Mouse (Mus musculus) neutrophil, adult 65 days (primary cell): ENCODE measurements around the gene Ndufaf8. TPM values are rescaled to one million over a fixed set of nuclear protein-coding genes. Genes with fewer than 3 reads are reported as not detected.

Experiments
- total RNA-seq: library from RNA; stranded (reverse); gene quantifications from 2 replicates; pipeline ENCODE4 v1.2.4, GENCODE M21; 2023

Gene Ndufaf8
- 16.1 and 18.7 TPM in 2 replicates for total RNA-seq

DNA sequence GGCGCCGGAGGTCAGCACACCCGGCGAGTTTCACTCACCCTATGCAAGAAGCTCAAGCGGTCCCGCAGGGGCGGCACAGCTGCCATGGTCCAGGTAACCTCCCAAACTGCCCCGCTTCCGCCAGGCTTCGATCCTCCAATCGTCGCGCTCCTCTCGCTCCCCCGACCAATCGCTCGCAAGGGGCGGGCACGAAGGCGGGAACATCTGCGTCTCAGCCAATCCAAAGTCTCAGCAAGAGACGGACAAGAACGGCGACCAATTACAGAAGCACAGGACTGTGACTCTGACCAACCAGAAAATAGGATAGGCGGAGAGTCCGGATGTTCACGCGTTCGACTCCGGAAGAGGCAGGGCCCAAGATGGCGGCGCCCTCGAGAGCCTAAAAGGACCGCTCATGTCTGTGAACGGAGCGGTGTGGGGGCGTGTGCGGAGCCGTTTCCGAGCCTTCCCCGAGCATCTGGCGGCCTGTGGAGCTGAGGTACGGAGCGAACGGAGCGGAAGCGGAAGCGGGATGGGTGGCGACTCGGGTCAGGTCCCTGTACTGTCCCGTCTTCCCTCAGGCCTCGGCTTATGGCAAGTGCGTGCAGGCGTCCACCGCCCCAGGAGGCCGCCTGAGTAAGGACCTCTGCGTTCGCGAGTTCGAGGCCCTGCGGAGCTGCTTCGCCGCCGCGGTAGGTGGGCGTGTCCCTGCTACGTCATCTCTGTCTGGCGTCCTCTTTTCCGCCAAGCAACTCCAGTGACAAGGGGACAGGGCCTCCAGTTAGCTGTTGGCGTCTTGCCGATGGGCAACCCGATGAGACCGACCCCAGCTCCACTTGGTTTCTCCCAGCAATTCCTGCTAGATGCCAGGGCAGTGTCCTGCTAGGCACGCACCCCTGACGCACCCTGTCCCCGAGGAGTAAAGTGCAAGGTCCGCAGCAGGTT, at the start of gene Ndufaf8, which contains the start of gene Tepsin:
Ndufaf8 (plus strand) TSS at position 341 of the 924 bp plus-strand sequence.
Tepsin (minus strand) TSS at position 144 of the 924 bp plus-strand sequence.

DNA sequence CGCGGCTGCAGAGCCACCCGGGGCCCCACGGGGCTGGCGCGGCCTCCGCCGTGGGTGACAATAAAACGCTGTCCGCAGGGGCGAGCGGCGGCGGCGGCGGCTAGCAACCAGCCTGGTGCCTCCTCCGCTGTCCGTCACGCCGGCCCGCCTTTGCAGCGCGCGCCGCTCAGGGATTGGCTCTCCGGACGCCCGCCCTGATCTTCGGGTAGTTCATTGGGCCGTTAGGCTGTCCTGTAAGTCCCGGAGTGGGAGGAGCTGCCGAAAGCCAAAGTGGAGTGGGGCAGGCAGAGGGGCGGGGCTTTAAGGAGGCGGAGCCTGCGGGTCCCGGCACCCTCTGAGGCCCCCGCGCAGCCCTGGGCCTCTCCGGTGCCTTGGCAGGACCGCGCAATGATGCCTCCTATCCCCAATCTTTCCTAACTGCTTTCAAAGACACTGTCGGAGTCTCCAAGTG, 12.0 kb upstream of the Ndufaf8 start, which contains the start of gene Cep131:
Cep131 (minus strand) TSS at position 126 of the 451 bp plus-strand sequence.

Other genes starting within 250 kb of the Ndufaf8 start
- 19.9 and 25.5 TPM in 2 replicates for gene Chmp6, start 185.5 kb upstream of the Ndufaf8 start, total RNA-seq
- 17.5 and 27.2 TPM in 2 replicates for gene Baiap2, start 156.2 kb upstream of the Ndufaf8 start, total RNA-seq
- gene Aatk, start 51.8 kb upstream of the Ndufaf8 start, total RNA-seq: 63.1 and 95.3 TPM in 2 replicates
- 5.6 and 9.8 TPM in 2 replicates for gene Cep131, start 12.1 kb upstream of the Ndufaf8 start, total RNA-seq
- gene Tepsin, start 197 bp upstream of the Ndufaf8 start, total RNA-seq: 16.7 and 17.5 TPM in 2 replicates
- gene Slc38a10, start 52.4 kb downstream of the Ndufaf8 start, total RNA-seq: 94.1 and 151 TPM in 2 replicates
- 3.0 and 3.3 TPM in 2 replicates for gene Bahcc1, start 134.0 kb downstream of the Ndufaf8 start, total RNA-seq
- 3,631 and 3,848 TPM in 2 replicates for gene Actg1, start 249.6 kb downstream of the Ndufaf8 start, total RNA-seq